Mouse (Mus musculus): Measurements from ENCODE around the gene Kcna1. TPM values are rescaled to one million over a fixed set of nuclear protein-coding genes. Genes with fewer than 3 reads are reported as not detected.

Gene Kcna1
- polyA plus RNA-seq (2012; rRNA removed): 71.1 and 72.6 TPM in 2 replicates

DNA sequence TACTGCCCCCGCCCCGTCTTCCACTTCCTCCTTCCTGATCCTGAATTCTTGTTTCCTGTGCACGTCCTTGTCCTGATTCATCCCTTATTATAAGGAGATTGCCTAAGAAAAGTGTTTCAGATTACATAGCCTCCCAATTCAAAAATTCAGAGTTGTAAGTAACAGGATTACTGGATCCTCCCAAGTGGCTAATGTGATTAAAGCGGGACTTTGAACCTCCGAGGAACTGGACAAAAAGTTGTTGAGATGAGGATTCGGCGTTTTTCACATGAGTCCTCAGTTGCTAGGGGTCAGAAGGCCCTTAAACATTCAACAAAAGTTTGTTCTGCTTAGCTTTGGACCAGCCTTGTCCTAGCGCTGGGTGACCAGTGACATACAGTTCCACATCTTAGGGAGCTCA, at the start of gene Kcna1:
TSS of gene Kcna1 (minus strand) at position 4 of the 400 bp plus-strand sequence.
- H3K27me3 ChIP-seq (ENCODE audit: control insufficient read depth, insufficient read depth, low read length): no peaks in the 10 kb centered on the region
- H3K4me1 ChIP-seq (ENCODE audit: control insufficient read depth, insufficient read depth, low read length): no peaks in the 10 kb centered on the region
- peak within 1 kb of the TSS; percentile 100 for H3K27ac ChIP-seq (ENCODE audit: insufficient read depth, low read length)
- no peak for DNase-seq
- TF ChIP-seq POLR2A (IDR thresholded peaks at IDR 0.05; ENCODE audit: borderline replicate concordance, insufficient read depth, low read length) (no peak), CTCF (IDR thresholded peaks at IDR 0.05; ENCODE audit: borderline replicate concordance, insufficient read depth, low read depth, low read length) (no peak)
- H3K4me3 ChIP-seq (replicated peaks; ENCODE audit: insufficient read depth, low read depth, low read length): peak within 1 kb of the TSS; percentile 97
- 52% methylated on average over 8 of the region's 8 CpGs for WGBS

- no peak for DNase-seq
- 81% methylated on average over 4 of the region's 4 CpGs for WGBS
- Histone ChIP-seq H3K4me1 (ENCODE audit: control insufficient read depth, insufficient read depth, low read length) (no peaks in the 10 kb centered on the region), H3K27me3 (ENCODE audit: control insufficient read depth, insufficient read depth, low read length) (no peaks in the 10 kb centered on the region), H3K4me3 (replicated peaks; ENCODE audit: insufficient read depth, low read depth, low read length) (no peak overlapping the region), H3K27ac (ENCODE audit: insufficient read depth, low read length) (no peak overlapping the region)
- TF ChIP-seq POLR2A (IDR thresholded peaks at IDR 0.05; ENCODE audit: borderline replicate concordance, insufficient read depth, low read length) (no peak), CTCF (IDR thresholded peaks at IDR 0.05; ENCODE audit: borderline replicate concordance, insufficient read depth, low read depth, low read length) (no peak)
These were observed 40.9 kb upstream of the Kcna1 start for GRCm38 (mm10) chr6:126687120-126687519.

- no peak overlapping the region for H3K27ac ChIP-seq (ENCODE audit: insufficient read depth, low read length)
- 79% methylated on average over 3 of the region's 3 CpGs for WGBS
- no peaks in the 10 kb centered on the region for H3K27me3 ChIP-seq (ENCODE audit: control insufficient read depth, insufficient read depth, low read length)
- H3K4me3 ChIP-seq (replicated peaks; ENCODE audit: insufficient read depth, low read depth, low read length): no peak overlapping the region
- no peak for DNase-seq
- TF ChIP-seq CTCF (IDR thresholded peaks at IDR 0.05; ENCODE audit: borderline replicate concordance, insufficient read depth, low read depth, low read length) (no peak), POLR2A (IDR thresholded peaks at IDR 0.05; ENCODE audit: borderline replicate concordance, insufficient read depth, low read length) (no peak)
- H3K4me1 ChIP-seq (ENCODE audit: control insufficient read depth, insufficient read depth, low read length): no peaks in the 10 kb centered on the region
These were observed 39.0 kb upstream of the Kcna1 start for GRCm38 (mm10) chr6:126685135-126685534.

GRCm38 (mm10) chr6:126678961-126679360, 32.8 kb upstream of the Kcna1 start:
- no peak overlapping the region for H3K27ac ChIP-seq (ENCODE audit: insufficient read depth, low read length)
- no peak overlapping the region for H3K4me3 ChIP-seq (replicated peaks; ENCODE audit: insufficient read depth, low read depth, low read length)
- 70% methylated on average over 7 of the region's 7 CpGs for WGBS
- H3K27me3 ChIP-seq (ENCODE audit: control insufficient read depth, insufficient read depth, low read length): no peaks in the 10 kb centered on the region
- no peaks in the 10 kb centered on the region for H3K4me1 ChIP-seq (ENCODE audit: control insufficient read depth, insufficient read depth, low read length)
- DNase-seq: peak; percentile 24 to 48
- peak; percentile 63 for TF ChIP-seq CTCF (IDR thresholded peaks at IDR 0.05; ENCODE audit: borderline replicate concordance, insufficient read depth, low read depth, low read length)
- no peak for TF ChIP-seq POLR2A (IDR thresholded peaks at IDR 0.05; ENCODE audit: borderline replicate concordance, insufficient read depth, low read length)

DNA sequence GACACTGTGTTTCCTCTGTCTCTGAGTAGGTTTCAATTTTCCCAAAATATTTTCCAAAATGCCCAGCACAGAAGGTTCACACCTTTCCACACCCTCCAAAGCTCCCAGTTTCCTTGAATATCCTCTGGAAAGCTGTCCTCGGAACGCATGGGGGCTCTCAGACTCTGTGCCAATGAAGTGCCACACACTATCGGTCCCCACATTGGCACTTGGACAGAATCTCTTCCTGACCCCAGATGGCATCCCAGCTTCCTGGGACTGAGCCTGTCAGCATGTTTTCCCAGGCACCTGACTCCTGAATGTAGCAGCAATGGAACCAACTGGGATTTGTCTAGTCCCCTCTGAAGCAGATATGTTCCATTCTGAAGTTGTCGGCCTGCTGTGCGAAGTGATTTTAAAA, 20.8 kb upstream of the Kcna1 start:
- TF ChIP-seq CTCF (IDR thresholded peaks at IDR 0.05; ENCODE audit: borderline replicate concordance, insufficient read depth, low read depth, low read length) (no peak), POLR2A (IDR thresholded peaks at IDR 0.05; ENCODE audit: borderline replicate concordance, insufficient read depth, low read length) (no peak)
- 20% methylated on average over 5 of the region's 5 CpGs for WGBS
- H3K4me3 ChIP-seq (replicated peaks; ENCODE audit: insufficient read depth, low read depth, low read length): no peak overlapping the region
- H3K4me1 ChIP-seq (ENCODE audit: control insufficient read depth, insufficient read depth, low read length): peaks cover 13% of the 10 kb centered on the region; the same call in 1 of the 2 replicates
- no peaks in the 10 kb centered on the region for H3K27me3 ChIP-seq (ENCODE audit: control insufficient read depth, insufficient read depth, low read length)
- DNase-seq: peak; percentile 70 to 86
- no peak overlapping the region; the same call in 1 of the 2 replicates for H3K27ac ChIP-seq (ENCODE audit: insufficient read depth, low read length)

DNA sequence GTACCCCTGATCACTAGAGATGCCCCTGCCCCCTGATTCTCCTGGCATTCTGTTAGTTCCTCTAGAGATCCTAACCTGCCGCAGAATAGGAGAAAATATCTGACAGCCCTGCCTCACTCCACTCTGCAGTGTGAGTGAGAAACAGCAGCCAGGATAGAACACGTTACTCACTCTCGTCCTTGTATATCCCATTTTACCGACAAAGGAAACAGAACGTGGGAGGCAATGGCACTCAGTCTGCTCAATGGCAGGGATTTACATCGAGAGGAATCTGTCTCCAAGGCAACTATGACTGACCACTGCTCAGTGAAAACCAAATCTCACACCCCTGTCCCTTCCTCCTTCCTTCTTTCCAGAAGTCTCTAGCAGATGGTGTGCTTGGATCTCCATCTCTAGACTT, 19.9 kb upstream of the Kcna1 start:
- Histone ChIP-seq H3K4me1 (ENCODE audit: control insufficient read depth, insufficient read depth, low read length) (peaks cover 13% of the 10 kb centered on the region; the same call in 1 of the 2 replicates), H3K27me3 (ENCODE audit: control insufficient read depth, insufficient read depth, low read length) (no peaks in the 10 kb centered on the region), H3K27ac (ENCODE audit: insufficient read depth, low read length) (no peak overlapping the region), H3K4me3 (replicated peaks; ENCODE audit: insufficient read depth, low read depth, low read length) (no peak overlapping the region)
- TF ChIP-seq CTCF (IDR thresholded peaks at IDR 0.05; ENCODE audit: borderline replicate concordance, insufficient read depth, low read depth, low read length) (no peak), POLR2A (IDR thresholded peaks at IDR 0.05; ENCODE audit: borderline replicate concordance, insufficient read depth, low read length) (no peak)
- WGBS: 56% methylated on average over 6 of the region's 6 CpGs
- no peak for DNase-seq

DNA sequence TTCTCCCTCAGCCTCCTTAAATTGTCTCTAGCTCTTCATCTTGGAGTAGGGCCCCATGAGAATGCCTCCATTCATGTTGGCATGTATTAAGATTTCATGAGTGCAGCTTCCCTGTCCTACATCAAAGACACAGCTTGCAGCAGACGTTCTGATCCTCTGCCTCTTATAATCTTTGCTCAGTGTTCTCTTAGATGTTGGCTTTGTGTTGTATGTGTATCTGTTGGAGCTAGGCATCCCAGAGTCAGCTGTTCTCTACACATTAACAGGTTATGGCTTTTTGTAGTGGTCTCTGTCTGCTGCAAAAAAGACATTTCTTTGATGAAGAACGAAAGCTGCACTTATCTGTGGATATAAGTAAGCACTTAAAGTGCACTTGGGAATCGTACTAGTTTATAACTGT, 18.4 kb upstream of the Kcna1 start:
- Histone ChIP-seq H3K27me3 (ENCODE audit: control insufficient read depth, insufficient read depth, low read length) (no peaks in the 10 kb centered on the region), H3K4me3 (replicated peaks; ENCODE audit: insufficient read depth, low read depth, low read length) (no peak overlapping the region), H3K4me1 (ENCODE audit: control insufficient read depth, insufficient read depth, low read length) (peaks cover 13% of the 10 kb centered on the region; the same call in 1 of the 2 replicates), H3K27ac (ENCODE audit: insufficient read depth, low read length) (no peak overlapping the region)
- 86% methylated on average over 3 of the region's 3 CpGs for WGBS
- TF ChIP-seq POLR2A (IDR thresholded peaks at IDR 0.05; ENCODE audit: borderline replicate concordance, insufficient read depth, low read length) (no peak), CTCF (IDR thresholded peaks at IDR 0.05; ENCODE audit: borderline replicate concordance, insufficient read depth, low read depth, low read length) (no peak)
- DNase-seq: no peak

GRCm38 (mm10) chr6:126657646-126658394, 11.6 kb upstream of the Kcna1 start:
- no peak for DNase-seq
- no peak for TF ChIP-seq CTCF (IDR thresholded peaks at IDR 0.05; ENCODE audit: borderline replicate concordance, insufficient read depth, low read depth, low read length)
- TF ChIP-seq POLR2A (IDR thresholded peaks at IDR 0.05; ENCODE audit: borderline replicate concordance, insufficient read depth, low read length): no peak
- no peak overlapping the region for H3K4me3 ChIP-seq (replicated peaks; ENCODE audit: insufficient read depth, low read depth, low read length)
- no peak overlapping the region for H3K27ac ChIP-seq (ENCODE audit: insufficient read depth, low read length)
- 83% methylated on average over 2 of the region's 2 CpGs for whole genome bisulfite sequencing
- H3K27me3 ChIP-seq (ENCODE audit: control insufficient read depth, insufficient read depth, low read length): no peaks in the 10 kb centered on the region
- no peaks in the 10 kb centered on the region for H3K4me1 ChIP-seq (ENCODE audit: control insufficient read depth, insufficient read depth, low read length)
